Mouse (Mus musculus) gastrocnemius, adult 8-10 months (tissue): Measurements from ENCODE around the gene Spats1. TPM values are rescaled to one million over a fixed set of nuclear protein-coding genes. Genes with fewer than 3 reads are reported as not detected.

Source experiments
- total RNA-seq, 4 experiments: library from RNA; stranded (reverse); gene quantifications; 2 replicates each; pipeline ENCODE4 v1.2.4; 2022

Spats1 gene
- total RNA-seq, 4 experiments from 2014 or later, result not detected

Other genes with a start within 250 kb of the Spats1 start
- 10 to 100 TPM; 31.4 to 38.9 (median 37.5) TPM for gene Cdc5l, start 41.7 kb downstream of the Spats1 start, total RNA-seq
- 10 to 100 TPM; 13.6 to 15.4 (median 14.2) TPM for gene Aars2, start 31.4 kb upstream of the Spats1 start, total RNA-seq
- not detected for gene Tcte1, start 48.0 kb upstream of the Spats1 start, total RNA-seq
- not detected for gene Tmem151b, start 74.3 kb upstream of the Spats1 start, total RNA-seq
- gene Nfkbie, start 80.3 kb upstream of the Spats1 start, total RNA-seq, result under 1 TPM; 0.27 to 0.56 (median 0.34) TPM
- 10 to 100 TPM; 17.2 to 22.9 (median 19.8) TPM for gene Slc35b2, start 88.5 kb upstream of the Spats1 start, total RNA-seq
- gene Hsp90ab1, start 97.9 kb upstream of the Spats1 start, total RNA-seq, result 1,000 to 10,000 TPM; 1,140 to 1,362 (median 1,203) TPM
- gene Slc29a1, start 124.2 kb upstream of the Spats1 start, total RNA-seq, result 10 to 100 TPM; 26.6 to 31.2 (median 27.2) TPM
- not detected for gene Mymx, start 126.7 kb upstream of the Spats1 start, total RNA-seq
- gene Capn11, start 183.9 kb upstream of the Spats1 start, total RNA-seq, result under 1 TPM; 0.15 to 0.51 (median 0.33) TPM
- 100 to 1,000 TPM; 105 to 141 (median 132) TPM for gene Mrpl14, start 210.9 kb upstream of the Spats1 start, total RNA-seq
- 10 to 100 TPM; 65.5 to 74.0 (median 68.3) TPM for gene Tmem63b, start 211.5 kb upstream of the Spats1 start, total RNA-seq